In genomic region chr8:91565869-91566502, GRCm38 (mm10) we compare ENCODE assay signal across 12 mouse cellular contexts.
DNase-seq lines count a peak whose midpoint lies in the region; ATAC-seq and TF ChIP-seq lines count a peak whose summit lies in the region.
"Had no signal": no experiment of that assay in that cellular context is flagged by ENCODE, and none has a peak within 500 bp of the region (broad histone marks: within the 10 kb centered on the region; RNA-seq: fewer than 3 reads in every experiment).

No protein-coding gene starts in this region.

- H3K9ac ChIP-seq in forebrain, embryonic 14.5 days (ENCODE audit: low read length), result no peak overlapping the region
- H3K9ac ChIP-seq in forebrain, embryonic 12.5 days, result no peak overlapping the region
- H3K9ac ChIP-seq in embryonic facial prominence, embryonic 11.5 days (replicated peaks; ENCODE audit: low read length), result no peak overlapping the region
- no peak overlapping the region for H3K9ac ChIP-seq in midbrain, embryonic 11.5 days (ENCODE audit: low read length)
- no peak overlapping the region for H3K9ac ChIP-seq in liver, embryonic 12.5 days

- H3K36me3 ChIP-seq in forebrain, embryonic 14.5 days (ENCODE audit: control insufficient read depth, insufficient read depth, low read length), result no peaks in the 10 kb centered on the region
- H3K36me3 ChIP-seq in forebrain, embryonic 12.5 days (replicated peaks), result no peaks in the 10 kb centered on the region
- no peaks in the 10 kb centered on the region for H3K36me3 ChIP-seq in embryonic facial prominence, embryonic 11.5 days (replicated peaks; ENCODE audit: control insufficient read depth, insufficient read depth, low read depth, low read length)
- H3K36me3 ChIP-seq in midbrain, embryonic 11.5 days (ENCODE audit: control insufficient read depth, insufficient read depth, low read length), result no peaks in the 10 kb centered on the region
- no peaks in the 10 kb centered on the region for H3K36me3 ChIP-seq in liver, embryonic 12.5 days
- H3K36me3 ChIP-seq: limb, embryonic 10.5 days had no signal

- no peak overlapping the region for H3K4me3 ChIP-seq in forebrain, embryonic 14.5 days (ENCODE audit: low read depth, low read length)
- H3K4me3 ChIP-seq in forebrain, embryonic 12.5 days (replicated peaks), result no peak overlapping the region
- H3K4me3 ChIP-seq in left cerebral cortex, adult 2 months, result no peak overlapping the region
- no peak overlapping the region for H3K4me3 ChIP-seq in embryonic facial prominence, embryonic 11.5 days (ENCODE audit: low read depth, low read length)
- no peak overlapping the region for H3K4me3 ChIP-seq in midbrain, embryonic 11.5 days (ENCODE audit: low read depth, low read length)
- H3K4me3 ChIP-seq in liver, embryonic 12.5 days, result no peak overlapping the region
- H3K4me3 ChIP-seq: limb, embryonic 10.5 days had no signal

- 0 out of 2 replicates have a peak overlapping the region, but pooled peaks have one; percentile 3 for H3K4me2 ChIP-seq in forebrain, embryonic 14.5 days (ENCODE audit: low read length)
- no peak overlapping the region for H3K4me2 ChIP-seq in forebrain, embryonic 12.5 days
- H3K4me2 ChIP-seq in embryonic facial prominence, embryonic 11.5 days (ENCODE audit: low read depth, low read length), result no peak overlapping the region
- H3K4me2 ChIP-seq in midbrain, embryonic 11.5 days, result no peak overlapping the region
- H3K4me2 ChIP-seq in liver, embryonic 12.5 days, result no peak overlapping the region

- ATAC-seq in forebrain, embryonic 14.5 days, result 0 out of 2 replicates have a peak, but pooled peaks have one; percentile 26
- ATAC-seq in forebrain, embryonic 12.5 days (ENCODE audit: low FRiP score), result no peak
- no peak for ATAC-seq in embryonic facial prominence, embryonic 11.5 days (replicated peaks; ENCODE audit: insufficient number of reproducible peaks, low FRiP score, low TSS enrichment, low read depth)
- peak; percentile 79 for ATAC-seq in midbrain, embryonic 11.5 days (ENCODE audit: low FRiP score)
- ATAC-seq in liver, embryonic 12.5 days, result no peak

- H3K27ac ChIP-seq in forebrain, embryonic 14.5 days (ENCODE audit: low read depth, low read length), result 0 out of 2 replicates have a peak overlapping the region, but pooled peaks have one; percentile 30
- no peak overlapping the region for H3K27ac ChIP-seq in forebrain, embryonic 12.5 days
- peak overlapping the region; percentile 76; the same call in 1 of the 2 replicates for H3K27ac ChIP-seq in left cerebral cortex, adult 2 months
- peak overlapping the region; percentile 52 for H3K27ac ChIP-seq in embryonic facial prominence, embryonic 11.5 days (replicated peaks; ENCODE audit: low read depth, low read length)
- H3K27ac ChIP-seq in midbrain, embryonic 11.5 days (ENCODE audit: low read depth, low read length), result peak overlapping the region; percentile 5
- H3K27ac ChIP-seq in liver, embryonic 12.5 days, result no peak overlapping the region
- H3K27ac ChIP-seq: limb, embryonic 10.5 days had no signal

- DNase-seq in forebrain, embryonic 14.5 days (ENCODE audit: low spot score), result no peak
- DNase-seq in left cerebral cortex, adult 2 months (ENCODE audit: extremely low spot score in 1 of 2, low spot score in 2 of 2), result no peak
- DNase-seq in left cerebral cortex, postnatal 10 days (ENCODE audit: extremely low spot score in 1 of 2, low spot score in 2 of 2), result no peak
- peak; percentile 45 for DNase-seq in embryonic facial prominence, embryonic 11.5 days (ENCODE audit: low spot score)
- peak; percentile 94 for DNase-seq in midbrain, embryonic 11.5 days (ENCODE audit: low spot score, missing footprints)
- DNase-seq in right cerebral cortex, postnatal 4 days, result no peak
- DNase-seq: B cell, adult 2 months; cerebellum, postnatal 10 days; heart, postnatal 4 days had no signal

- H3K4me1 ChIP-seq in forebrain, embryonic 14.5 days (ENCODE audit: control insufficient read depth, insufficient read depth, low read length), result peaks cover 23% of the 10 kb centered on the region
- H3K4me1 ChIP-seq in forebrain, embryonic 12.5 days, result peaks cover 41% of the 10 kb centered on the region
- H3K4me1 ChIP-seq in embryonic facial prominence, embryonic 11.5 days (ENCODE audit: control insufficient read depth, insufficient read depth, low read length), result peaks cover 8% of the 10 kb centered on the region; the same call in 1 of the 2 replicates
- peaks cover 25% of the 10 kb centered on the region for H3K4me1 ChIP-seq in midbrain, embryonic 11.5 days (ENCODE audit: control insufficient read depth, insufficient read depth, low read length)
- peaks cover 28% of the 10 kb centered on the region for H3K4me1 ChIP-seq in liver, embryonic 12.5 days

- intact Hi-C loops in left cerebral cortex, adult 2 months (cut with DNase I), result no loop called here
- intact Hi-C loops in left cerebral cortex, postnatal 10 days (cut with DNase I), result no loop called here

- WGBS in forebrain, embryonic 14.5 days, result 39% methylated on average over 12 of the region's 12 CpGs
- 33% methylated on average over 12 of the region's 12 CpGs for WGBS in forebrain, embryonic 12.5 days
- WGBS in embryonic facial prominence, embryonic 11.5 days, result 33% methylated on average over 12 of the region's 12 CpGs
- 25% methylated on average over 12 of the region's 12 CpGs for WGBS in midbrain, embryonic 11.5 days
- WGBS in liver, embryonic 12.5 days (ENCODE audit: insufficient replicate concordance), result 27% methylated on average over 12 of the region's 12 CpGs

- TF ChIP-seq CTCF in left cerebral cortex, adult 2 months (IDR thresholded peaks at IDR 0.05), result no peak

- 0 out of 2 replicates have a peak, but pooled peaks cover 3% of the 10 kb centered on the region for H3K27me3 ChIP-seq in forebrain, embryonic 14.5 days (replicated peaks; ENCODE audit: control insufficient read depth, insufficient read depth, low read length)
- H3K27me3 ChIP-seq in forebrain, embryonic 12.5 days, result peaks cover 23% of the 10 kb centered on the region
- H3K27me3 ChIP-seq in embryonic facial prominence, embryonic 11.5 days (ENCODE audit: control insufficient read depth, insufficient read depth, low read length), result no peaks in the 10 kb centered on the region
- H3K27me3 ChIP-seq in midbrain, embryonic 11.5 days (ENCODE audit: control insufficient read depth, insufficient read depth, low read length), result peaks cover 2% of the 10 kb centered on the region; the same call in 1 of the 2 replicates
- no peaks in the 10 kb centered on the region for H3K27me3 ChIP-seq in liver, embryonic 12.5 days (replicated peaks)

- no peaks in the 10 kb centered on the region for H3K9me3 ChIP-seq in forebrain, embryonic 14.5 days (replicated peaks; ENCODE audit: control insufficient read depth, low read length)
- H3K9me3 ChIP-seq in forebrain, embryonic 12.5 days, result no peaks in the 10 kb centered on the region
- no peaks in the 10 kb centered on the region for H3K9me3 ChIP-seq in embryonic facial prominence, embryonic 11.5 days (replicated peaks; ENCODE audit: control insufficient read depth, low read length)
- H3K9me3 ChIP-seq in midbrain, embryonic 11.5 days (ENCODE audit: control insufficient read depth, low read length), result no peaks in the 10 kb centered on the region
- no peaks in the 10 kb centered on the region for H3K9me3 ChIP-seq in liver, embryonic 12.5 days (replicated peaks)
- H3K9me3 ChIP-seq: limb, embryonic 10.5 days had no signal

Comparison
In these comparisons a context has a peak if more than half of its experiments do, and no peak if none do; other contexts are left out.
1. ATAC-seq: peak in forebrain, embryonic 14.5 days (single experiment) and midbrain, embryonic 11.5 days (single experiment); none in forebrain, embryonic 12.5 days (single experiment), embryonic facial prominence, embryonic 11.5 days (single experiment) and liver, embryonic 12.5 days (single experiment).
2. H3K27ac ChIP-seq: peak in forebrain, embryonic 14.5 days (single experiment), left cerebral cortex, adult 2 months (single experiment), embryonic facial prominence, embryonic 11.5 days (single experiment) and midbrain, embryonic 11.5 days (single experiment); none in forebrain, embryonic 12.5 days (single experiment) and liver, embryonic 12.5 days (single experiment).
3. DNase-seq: peak in embryonic facial prominence, embryonic 11.5 days (single experiment) and midbrain, embryonic 11.5 days (single experiment); none in forebrain, embryonic 14.5 days (single experiment), left cerebral cortex, adult 2 months (0 of 2), left cerebral cortex, postnatal 10 days (0 of 2) and right cerebral cortex, postnatal 4 days (single experiment).